Mouse (Mus musculus) liver, postnatal 0 days (tissue): ENCODE data around the gene Tbc1d22a. TPM values are rescaled to one million over a fixed set of nuclear protein-coding genes. Genes with fewer than 3 reads are reported as not detected.

ENCODE experiments used
- ATAC-seq: fragments of 200-750 bp; cut with Nextera tagmentation; 2 replicates; pipeline ENCODE4 v1.8.0; 2017; ENCODE audit warnings: mild to moderate bottlenecking, moderate library complexity
- DNase-seq: peaks from one replicate; pipeline ENCODE4 v3.0.0-alpha.2; 2016
- H3K27ac ChIP-seq: fragments of 300-500 bp; sonication (generic); 2 replicates; pipeline ENCODE4 v1.5.1; 2014; ENCODE audit warnings: antibody characterized with exemption, moderate library complexity, mild to moderate bottlenecking, low read depth
- H3K27me3 ChIP-seq: fragments of 300-500 bp; sonication (generic); 2 replicates; pipeline ENCODE4 v1.6.1; 2014; ENCODE audit warnings: low read length, control low read depth, mixed read lengths; ENCODE audit not compliant: insufficient read depth
- H3K36me3 ChIP-seq: fragments of 300-500 bp; sonication (generic); replicated peaks from 2 replicates; pipeline ENCODE4 v1.6.1; 2014; ENCODE audit warnings: mild to moderate bottlenecking, control low read depth, low read length, moderate library complexity, mixed read lengths; ENCODE audit not compliant: insufficient read depth
- H3K4me1 ChIP-seq: fragments of 300-500 bp; sonication (generic); 2 replicates; pipeline ENCODE4 v1.6.1; 2014; ENCODE audit warnings: antibody characterized with exemption, mild to moderate bottlenecking, control low read depth; ENCODE audit not compliant: insufficient read depth
- H3K4me2 ChIP-seq: fragments of 300-500 bp; sonication (generic); 2 replicates; pipeline ENCODE4 v1.6.1; 2014; ENCODE audit warnings: low read depth, mild to moderate bottlenecking, low read length, moderate library complexity, mixed read lengths
- H3K4me3 ChIP-seq: fragments of 300-500 bp; sonication (generic); 2 replicates; pipeline ENCODE4 v1.5.1; 2014; ENCODE audit warnings: low read depth, low read length
- H3K9ac ChIP-seq: fragments of 300-500 bp; sonication (generic); replicated peaks from 2 replicates; pipeline ENCODE4 v1.6.1; 2014; ENCODE audit warnings: mild to moderate bottlenecking, moderate library complexity
- H3K9me3 ChIP-seq: fragments of 300-500 bp; sonication (generic); 2 replicates; pipeline ENCODE4 v1.6.1; 2016; ENCODE audit warnings: mild to moderate bottlenecking, control low read depth, low read length, mixed read lengths
- CTCF ChIP-seq: sonication (generic); IDR thresholded peaks from 2 replicates; pipeline ENCODE4 v1.5.1; 2016; ENCODE audit warnings: antibody characterized with exemption, low read depth
- EP300 ChIP-seq: IDR thresholded peaks from 2 replicates; pipeline ENCODE4 v1.6.1; 2016; ENCODE audit warnings: antibody characterized with exemption, low read depth, mild to moderate bottlenecking
- WGBS: fragments of 180-500 bp; shearing (Covaris S2); extraction: QIAGEN DNeasy Blood & Tissue Kit; methylation state at CpG from one replicate; pipeline ENCODE4 v1.1.7; 2014; ENCODE audit not compliant: insufficient replicate concordance; 5-methylcytosine and 5-hydroxymethylcytosine counted together
- polyA plus RNA-seq: library from polyadenylated mRNA; unstranded; fragments of >200 nt; fragmentation: Nextera tagmentation; extraction: Ambion mirVana; gene quantifications from 2 replicates; pipeline ENCODE4 v1.2.1, GENCODE M21; 2015

Gene Tbc1d22a
- polyA plus RNA-seq, 1 experiment from 2014 or later = 6.4 TPM

DNA sequence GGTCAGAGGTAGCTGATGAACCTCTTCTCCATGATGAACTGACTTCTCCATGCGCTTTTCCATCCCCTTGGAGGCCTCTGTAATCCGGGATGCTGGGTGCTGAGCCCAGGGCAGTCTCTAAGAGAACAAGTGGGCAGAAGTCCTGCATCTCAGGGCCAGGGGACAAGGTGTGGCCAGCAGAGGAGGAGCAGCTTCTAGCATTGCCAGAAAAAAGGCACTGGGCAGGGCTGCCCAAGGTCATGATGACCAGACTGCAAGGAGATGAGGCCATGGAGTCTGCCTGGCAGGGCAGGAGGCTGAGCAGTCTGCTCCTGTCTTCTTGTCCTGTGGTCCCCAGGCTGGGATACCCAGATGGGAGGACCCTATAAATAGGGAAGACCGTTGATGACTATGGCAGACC is 220.0 kb downstream of the Tbc1d22a start:
- ATAC-seq (no peak), DNase-seq (no peak)
- Histone ChIP-seq H3K4me2 (no peak overlapping the region), H3K36me3 (no peaks in the 10 kb centered on the region), H3K27me3 (no peaks in the 10 kb centered on the region), H3K9ac (no peak overlapping the region), H3K4me1 (no peaks in the 10 kb centered on the region), H3K27ac (no peak overlapping the region), H3K4me3 (no peak overlapping the region), H3K9me3 (no peaks in the 10 kb centered on the region)
- WGBS = 80% methylated on average over 3 of the region's 3 CpGs
- TF ChIP-seq CTCF (no peak), EP300 (no peak)

DNA sequence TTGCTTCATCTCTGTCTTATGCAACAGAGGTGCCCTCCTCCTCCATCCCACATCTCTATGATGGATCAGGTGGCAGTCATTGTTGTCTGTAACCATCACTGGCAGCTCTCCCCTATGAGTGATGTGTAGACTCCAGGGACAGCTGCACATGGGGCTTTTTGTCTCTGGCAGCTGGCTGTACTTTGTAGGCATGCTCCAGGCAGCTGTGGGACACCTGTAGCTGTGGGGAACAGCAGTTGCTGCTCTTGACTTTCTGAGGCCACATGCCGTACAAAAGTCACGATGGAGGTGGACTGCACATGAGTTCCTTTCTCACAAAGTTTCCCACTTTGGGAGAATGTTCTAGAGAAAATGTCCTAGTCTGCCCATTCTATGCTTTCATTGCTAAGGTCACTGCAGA is 223.1 kb downstream of the Tbc1d22a start:
- no peaks in the 10 kb centered on the region for H3K36me3 ChIP-seq
- DNase-seq = no peak
- H3K27ac ChIP-seq = no peak overlapping the region
- H3K9ac ChIP-seq = no peak overlapping the region
- no peak overlapping the region for H3K4me3 ChIP-seq
- no peak for TF ChIP-seq CTCF
- no peak for TF ChIP-seq EP300
- no peak overlapping the region for H3K4me2 ChIP-seq
- no peaks in the 10 kb centered on the region for H3K27me3 ChIP-seq
- 78% methylated on average over 2 of the region's 2 CpGs for WGBS
- no peaks in the 10 kb centered on the region for H3K9me3 ChIP-seq
- ATAC-seq = no peak
- no peaks in the 10 kb centered on the region for H3K4me1 ChIP-seq

DNA sequence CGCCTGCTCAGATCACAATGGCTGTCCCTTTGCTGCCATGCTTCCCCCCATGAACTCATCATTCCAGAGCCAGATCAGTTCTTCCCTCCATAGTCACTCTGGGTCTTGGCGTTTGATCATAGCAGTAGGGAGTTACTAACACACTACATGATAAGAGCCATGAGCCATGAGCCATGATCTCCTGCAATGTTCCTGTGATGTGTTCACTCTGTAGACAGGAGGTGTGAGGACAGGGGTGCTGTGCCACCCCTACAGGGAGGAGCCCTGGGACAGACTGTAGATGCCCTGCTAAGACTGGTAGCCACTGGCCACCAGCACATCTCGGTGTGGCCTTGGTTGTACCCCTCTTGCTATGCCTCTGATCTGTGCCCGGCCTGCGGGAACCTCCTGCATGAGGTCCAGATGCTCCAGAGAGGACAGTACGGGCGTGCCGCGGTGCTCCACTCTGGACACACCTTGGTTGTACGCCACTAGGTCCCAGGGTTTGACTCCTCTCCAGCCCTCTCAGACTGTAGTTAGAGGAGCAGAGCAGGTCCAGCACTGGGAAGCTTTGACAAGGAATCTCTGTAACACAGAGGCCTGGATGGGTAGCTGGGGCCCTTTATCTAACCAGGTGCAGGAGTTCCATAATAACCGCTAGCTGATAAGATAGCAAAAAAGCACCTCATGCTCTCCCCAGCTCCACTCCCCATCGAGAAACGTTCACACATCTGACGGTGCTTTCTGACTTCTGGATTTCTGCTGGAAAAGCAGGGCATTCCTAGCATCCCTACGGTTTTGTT is 224.9 kb downstream of the Tbc1d22a start:
- TF ChIP-seq CTCF = no peak
- peak; percentile 48; the same call in 1 of the 2 replicates for TF ChIP-seq EP300
- Histone ChIP-seq H3K9ac (no peak overlapping the region), H3K4me1 (no peaks in the 10 kb centered on the region), H3K27ac (no peak overlapping the region), H3K4me3 (no peak overlapping the region), H3K9me3 (no peaks in the 10 kb centered on the region), H3K4me2 (no peak overlapping the region), H3K36me3 (no peaks in the 10 kb centered on the region), H3K27me3 (no peaks in the 10 kb centered on the region)
- DNase-seq = no peak
- WGBS = 74% methylated on average over 15 of the region's 15 CpGs
- no peak; the same call in 1 of the 2 replicates for ATAC-seq

DNA sequence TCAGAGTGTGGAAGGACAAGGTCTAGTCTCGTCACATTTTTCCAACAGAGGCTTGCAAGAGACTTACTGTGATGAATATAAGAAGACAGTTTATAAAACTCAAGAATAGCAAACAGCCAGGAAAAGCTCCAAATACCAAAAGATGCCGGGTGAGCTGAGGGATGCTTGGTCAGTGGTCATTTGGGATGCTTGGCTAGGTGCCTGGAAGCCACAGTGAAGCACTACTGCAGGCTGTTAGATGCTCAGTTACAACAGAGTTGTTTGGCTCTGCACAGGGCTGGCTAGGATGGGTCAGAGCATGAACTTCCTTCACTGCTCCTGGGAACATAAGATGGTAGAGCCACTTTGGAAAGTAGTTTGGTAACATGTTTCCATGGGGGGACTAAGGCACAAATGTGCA is 230.0 kb downstream of the Tbc1d22a start:
- Histone ChIP-seq H3K9ac (no peak overlapping the region), H3K4me2 (no peak overlapping the region), H3K27ac (no peak overlapping the region), H3K27me3 (no peaks in the 10 kb centered on the region), H3K9me3 (no peaks in the 10 kb centered on the region), H3K4me3 (no peak overlapping the region), H3K36me3 (no peaks in the 10 kb centered on the region), H3K4me1 (no peaks in the 10 kb centered on the region)
- 90% methylated on average over 2 of the region's 2 CpGs for WGBS
- no peak for ATAC-seq
- DNase-seq = no peak
- TF ChIP-seq CTCF = no peak

DNA sequence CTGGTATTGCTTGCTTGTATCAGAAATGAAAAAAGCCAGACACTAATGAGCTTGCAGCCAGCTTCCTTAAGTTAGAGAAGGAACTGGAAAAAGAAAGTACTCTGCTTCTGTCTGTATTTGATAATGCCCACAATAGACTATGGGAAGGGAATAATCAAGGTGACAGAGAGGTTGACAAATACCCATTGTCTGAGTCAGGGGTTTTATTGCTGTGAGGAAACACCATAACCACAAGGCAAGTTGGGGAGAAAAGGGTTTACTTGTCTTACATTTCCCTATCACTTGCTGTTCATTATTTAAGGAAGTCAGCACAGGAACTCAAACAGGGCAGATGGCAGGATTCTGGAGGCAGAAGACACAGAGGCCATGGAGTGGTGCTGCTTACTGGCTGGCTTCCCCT is 231.8 kb downstream of the Tbc1d22a start:
- Histone ChIP-seq H3K27ac (no peak overlapping the region), H3K27me3 (no peaks in the 10 kb centered on the region), H3K36me3 (no peaks in the 10 kb centered on the region), H3K9ac (no peak overlapping the region), H3K4me3 (no peak overlapping the region), H3K4me2 (no peak overlapping the region), H3K4me1 (no peaks in the 10 kb centered on the region), H3K9me3 (no peaks in the 10 kb centered on the region)
- no peak for DNase-seq
- no peak for ATAC-seq
- TF ChIP-seq CTCF = no peak
- no peak for TF ChIP-seq EP300

DNA sequence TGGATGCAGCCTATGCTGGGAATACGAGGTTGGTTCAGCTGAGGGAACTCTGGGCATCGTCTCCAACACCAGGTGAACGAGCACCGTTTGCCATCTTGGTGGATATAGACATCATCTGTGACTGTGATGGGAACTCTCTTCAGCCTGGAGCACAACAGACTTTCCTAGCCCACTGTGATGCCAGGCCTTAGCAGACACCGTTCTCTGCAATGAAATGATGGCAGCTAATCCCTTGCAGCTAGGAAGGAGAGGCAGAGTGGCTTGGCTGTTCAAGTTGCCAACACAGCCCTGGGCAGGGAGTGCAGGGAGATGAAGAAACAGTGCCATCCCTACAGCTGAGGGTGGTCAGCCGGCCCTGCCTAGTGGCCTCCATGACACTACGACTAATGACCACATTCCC is 233.0 kb downstream of the Tbc1d22a start:
- ATAC-seq (no peak), DNase-seq (no peak)
- Histone ChIP-seq H3K9ac (no peak overlapping the region), H3K9me3 (no peaks in the 10 kb centered on the region), H3K36me3 (no peaks in the 10 kb centered on the region), H3K4me3 (no peak overlapping the region), H3K27ac (no peak overlapping the region), H3K4me2 (no peak overlapping the region), H3K4me1 (no peaks in the 10 kb centered on the region), H3K27me3 (no peaks in the 10 kb centered on the region)
- TF ChIP-seq EP300 (no peak), CTCF (no peak)
- 87% methylated on average over 7 of the region's 7 CpGs for WGBS
